Mouse (Mus musculus) ES-Bruce4 (cell line): ENCODE data around the gene Nlk.

Experiments
- CTCF ChIP-seq: IDR thresholded peaks from one replicate; pipeline ENCODE4 v1.8.1; 2011; ENCODE audit warnings: low read depth, low read length
- EP300 ChIP-seq: IDR thresholded peaks from 2 replicates; pipeline ENCODE4 v1.6.1; 2011; ENCODE audit warnings: low read depth, low read length; ENCODE audit not compliant: insufficient read depth
- POLR2A ChIP-seq: IDR thresholded peaks from one replicate; pipeline ENCODE4 v1.8.1; 2011; ENCODE audit warnings: low read length; ENCODE audit not compliant: insufficient read depth

DNA sequence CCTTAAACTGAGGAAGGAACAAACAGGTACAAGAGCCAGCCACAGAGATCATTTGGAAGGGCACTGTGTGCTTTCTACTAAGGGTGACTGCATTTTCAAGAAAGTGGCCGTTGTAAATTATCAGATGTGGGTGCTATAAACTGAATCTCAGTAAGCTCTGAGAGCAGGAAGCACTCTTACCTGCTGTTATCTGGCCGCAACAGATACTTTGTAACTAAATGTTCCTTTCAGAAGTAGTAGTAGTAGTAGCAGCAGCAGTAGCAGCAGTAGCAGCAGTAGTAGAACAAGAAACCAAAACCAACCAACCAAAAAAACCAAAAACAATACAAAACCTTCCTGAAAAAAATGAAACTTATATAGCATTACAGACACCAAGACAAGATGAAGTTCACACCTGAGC lies 101.4 kb downstream of the Nlk start:
- TF ChIP-seq EP300 (no peak), POLR2A (no peak), CTCF (no peak)
